Mouse (Mus musculus) midbrain, embryonic 11.5 days (tissue): Measurements from ENCODE around the gene Endou. TPM values are rescaled to one million over a fixed set of nuclear protein-coding genes. Genes with fewer than 3 reads are reported as not detected.

ENCODE experiments used
- ATAC-seq: fragments of 200-750 bp; cut with Nextera tagmentation; 2 replicates; pipeline ENCODE4 v1.8.0; 2017; ENCODE audit warnings: moderate TSS enrichment, moderate library complexity; ENCODE audit not compliant: low FRiP score
- DNase-seq: peaks from one replicate; pipeline ENCODE4 v3.0.0; 2015; ENCODE audit warnings: low spot score; ENCODE audit errors: missing footprints
- H3K27ac ChIP-seq: fragments of 300-500 bp; sonication (generic); 2 replicates; pipeline ENCODE4 v1.5.1; 2014; ENCODE audit warnings: low read depth, low read length
- H3K27me3 ChIP-seq: fragments of 300-500 bp; sonication (generic); 2 replicates; pipeline ENCODE4 v1.6.1; 2014; ENCODE audit warnings: mild to moderate bottlenecking, low read length, moderate library complexity, mixed read lengths; ENCODE audit not compliant: control insufficient read depth, insufficient read depth
- H3K36me3 ChIP-seq: fragments of 300-500 bp; sonication (generic); 2 replicates; pipeline ENCODE4 v1.6.1; 2014; ENCODE audit warnings: mild to moderate bottlenecking, low read length, moderate library complexity, mixed read lengths; ENCODE audit not compliant: control insufficient read depth, insufficient read depth
- H3K4me1 ChIP-seq: fragments of 300-500 bp; sonication (generic); 2 replicates; pipeline ENCODE4 v1.6.1; 2014; ENCODE audit warnings: low read length; ENCODE audit not compliant: control insufficient read depth, insufficient read depth
- H3K4me2 ChIP-seq: fragments of 300-500 bp; sonication (generic); 2 replicates; pipeline ENCODE4 v1.6.1; 2014; ENCODE audit warnings: mild to moderate bottlenecking, moderate library complexity
- H3K4me3 ChIP-seq: fragments of 300-500 bp; sonication (generic); 2 replicates; pipeline ENCODE4 v1.5.1; 2014; ENCODE audit warnings: low read depth, low read length
- H3K9ac ChIP-seq: fragments of 300-500 bp; sonication (generic); 2 replicates; pipeline ENCODE4 v1.6.1; 2014; ENCODE audit warnings: low read length
- H3K9me3 ChIP-seq: fragments of 300-500 bp; sonication (generic); 2 replicates; pipeline ENCODE4 v1.6.1; 2016; ENCODE audit warnings: low read length; ENCODE audit not compliant: control insufficient read depth
- WGBS: fragments of 180-500 bp; shearing (Covaris S2); extraction: QIAGEN DNeasy Blood & Tissue Kit; methylation state at CpG from one replicate; pipeline ENCODE4 v1.1.7; 2014; 5-methylcytosine and 5-hydroxymethylcytosine counted together
- polyA plus RNA-seq: library from polyadenylated mRNA; unstranded; fragments of >200 nt; fragmentation: Nextera tagmentation; extraction: Ambion mirVana; gene quantifications from 2 replicates; pipeline ENCODE4 v1.2.1, GENCODE M21; 2014

Gene Endou
- polyA plus RNA-seq, 1 experiment from 2014 or later: 0.18 TPM

DNA sequence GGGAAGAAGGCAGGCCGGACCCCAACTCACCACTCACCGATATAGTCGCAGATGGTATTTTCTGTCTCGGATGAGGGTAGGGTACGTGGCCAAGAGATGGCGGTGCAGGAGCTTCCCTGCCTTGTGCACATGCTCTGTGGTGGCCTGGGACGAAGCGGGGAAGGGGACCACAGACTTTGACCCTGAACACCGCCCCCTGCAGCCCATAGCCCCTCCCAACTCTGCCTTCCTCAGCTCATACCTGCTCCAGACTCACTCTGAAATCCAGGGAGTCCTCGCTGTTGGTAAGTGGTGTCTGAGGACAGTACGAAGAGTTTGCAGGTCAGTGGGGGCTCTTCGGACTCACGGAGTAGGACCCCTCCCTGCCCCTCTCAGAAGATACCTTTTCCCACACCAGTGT lies 30.3 kb upstream of the Endou start:
- Histone ChIP-seq H3K4me2 (no peak overlapping the region), H3K9me3 (no peaks in the 10 kb centered on the region), H3K4me3 (no peak overlapping the region), H3K27me3 (peaks cover 6% of the 10 kb centered on the region; the same call in 1 of the 2 replicates), H3K36me3 (no peaks in the 10 kb centered on the region), H3K9ac (no peak overlapping the region), H3K4me1 (peaks cover 4% of the 10 kb centered on the region), H3K27ac (no peak overlapping the region)
- DNase-seq: no peak
- ATAC-seq: no peak
- WGBS: 33% methylated on average over 13 of the region's 13 CpGs

DNA sequence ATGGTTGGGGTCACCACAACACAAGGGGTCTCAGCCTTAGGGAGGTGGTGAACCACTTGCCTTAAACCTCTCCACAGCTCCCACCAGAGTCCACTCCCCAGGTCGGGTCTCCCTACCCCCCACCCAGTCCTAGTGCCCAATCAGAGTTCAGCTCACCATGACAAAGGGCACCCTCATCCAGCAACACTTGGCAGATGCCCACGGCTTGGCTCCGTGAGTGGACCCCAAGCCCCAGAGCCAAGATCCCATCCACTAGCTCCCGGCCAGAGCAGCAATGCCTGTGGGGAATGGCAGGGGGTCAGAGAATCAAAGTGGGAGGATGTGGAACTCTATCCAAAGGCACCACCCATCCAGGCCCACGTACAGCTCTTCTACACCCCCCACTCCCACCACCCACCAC lies 29.8 kb upstream of the Endou start:
- 76% methylated on average over 5 of the region's 5 CpGs for WGBS
- ATAC-seq: no peak
- peaks cover 6% of the 10 kb centered on the region; the same call in 1 of the 2 replicates for H3K27me3 ChIP-seq
- no peak for DNase-seq
- H3K9me3 ChIP-seq: no peaks in the 10 kb centered on the region
- no peak overlapping the region for H3K4me3 ChIP-seq
- no peaks in the 10 kb centered on the region for H3K36me3 ChIP-seq
- no peaks in the 10 kb centered on the region for H3K4me1 ChIP-seq
- H3K27ac ChIP-seq: no peak overlapping the region
- no peak overlapping the region for H3K4me2 ChIP-seq
- no peak overlapping the region for H3K9ac ChIP-seq

DNA sequence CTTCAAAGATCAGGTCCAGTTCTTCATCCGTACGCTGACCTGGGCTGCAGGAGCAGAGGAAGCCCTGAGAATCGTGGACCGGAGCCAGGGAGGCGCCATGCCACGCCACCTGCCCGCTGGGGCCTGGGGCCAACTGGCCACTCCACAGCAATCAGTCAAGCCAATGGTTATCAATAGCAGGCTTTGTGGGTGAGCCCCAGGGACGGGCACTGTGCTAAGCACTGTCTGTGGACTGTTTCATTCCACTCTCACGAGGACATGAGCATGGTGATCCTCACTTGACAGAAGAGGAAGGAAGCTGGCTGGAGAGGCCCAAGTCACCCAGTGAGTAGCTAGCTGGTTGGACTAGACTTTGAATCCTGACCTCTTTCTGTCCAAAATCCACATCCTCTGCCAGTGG lies 28.9 kb upstream of the Endou start:
- no peak overlapping the region for H3K9ac ChIP-seq
- no peak overlapping the region for H3K4me2 ChIP-seq
- H3K27ac ChIP-seq: no peak overlapping the region
- H3K36me3 ChIP-seq: no peaks in the 10 kb centered on the region
- 91% methylated on average over 9 of the region's 9 CpGs for WGBS
- H3K9me3 ChIP-seq: no peaks in the 10 kb centered on the region
- no peaks in the 10 kb centered on the region; the same call in 1 of the 2 replicates for H3K27me3 ChIP-seq
- H3K4me1 ChIP-seq: no peaks in the 10 kb centered on the region
- ATAC-seq (no peak), DNase-seq (no peak)
- no peak overlapping the region for H3K4me3 ChIP-seq

DNA sequence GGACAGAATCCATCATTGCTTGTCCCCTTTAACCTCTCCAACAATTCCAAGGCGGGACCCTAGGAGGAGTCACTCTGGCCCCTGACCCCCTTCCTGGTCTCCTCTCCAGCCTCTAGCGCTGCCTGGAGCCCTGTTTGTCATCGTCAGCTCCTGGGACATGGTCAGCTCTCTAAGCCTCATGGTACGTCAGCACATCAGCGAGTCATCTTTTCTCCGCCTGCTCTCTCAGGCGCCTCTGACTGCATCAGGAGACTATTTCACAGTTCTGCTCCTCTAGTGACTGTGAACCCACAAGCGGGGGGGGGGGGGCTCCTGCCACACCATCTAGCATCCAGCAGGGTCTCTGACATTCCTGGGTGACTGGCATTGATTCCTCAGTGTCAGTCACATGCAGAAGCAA lies 24.2 kb upstream of the Endou start:
- DNase-seq (no peak), ATAC-seq (no peak)
- WGBS: 49% methylated on average over 8 of the region's 8 CpGs
- H3K4me1 ChIP-seq: no peaks in the 10 kb centered on the region; the same call in 1 of the 2 replicates
- no peak overlapping the region for H3K4me3 ChIP-seq
- H3K4me2 ChIP-seq: no peak overlapping the region
- H3K36me3 ChIP-seq: no peaks in the 10 kb centered on the region
- no peaks in the 10 kb centered on the region for H3K9me3 ChIP-seq
- H3K27me3 ChIP-seq: no peaks in the 10 kb centered on the region
- no peak overlapping the region for H3K9ac ChIP-seq
- no peak overlapping the region for H3K27ac ChIP-seq

DNA sequence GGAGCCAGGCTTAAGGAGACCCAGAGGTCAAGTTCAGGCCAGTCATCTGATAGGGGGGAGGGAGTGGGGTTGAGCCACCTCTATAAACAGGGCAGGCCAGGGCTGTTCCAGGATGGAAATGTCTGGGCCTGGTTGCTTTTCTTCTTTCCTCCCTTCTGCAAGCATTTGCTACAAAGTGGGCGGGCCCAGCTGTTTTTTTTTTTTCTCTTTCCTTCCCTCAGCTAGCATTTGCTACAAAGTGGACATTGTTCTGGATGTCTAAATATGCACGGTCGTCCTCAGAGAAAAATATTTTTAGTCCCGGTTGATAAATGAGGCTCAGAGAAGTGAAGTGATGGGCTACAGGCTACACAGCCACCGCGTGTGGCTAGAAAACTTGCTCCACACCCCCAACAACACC lies 23.3 kb upstream of the Endou start:
- H3K36me3 ChIP-seq: no peaks in the 10 kb centered on the region
- ATAC-seq (no peak), DNase-seq (no peak)
- 87% methylated on average over 6 of the region's 6 CpGs for WGBS
- no peaks in the 10 kb centered on the region; the same call in 1 of the 2 replicates for H3K4me1 ChIP-seq
- no peak overlapping the region for H3K9ac ChIP-seq
- H3K9me3 ChIP-seq: no peaks in the 10 kb centered on the region
- H3K4me3 ChIP-seq: no peak overlapping the region
- H3K27me3 ChIP-seq: no peaks in the 10 kb centered on the region
- no peak overlapping the region for H3K27ac ChIP-seq
- H3K4me2 ChIP-seq: no peak overlapping the region

DNA sequence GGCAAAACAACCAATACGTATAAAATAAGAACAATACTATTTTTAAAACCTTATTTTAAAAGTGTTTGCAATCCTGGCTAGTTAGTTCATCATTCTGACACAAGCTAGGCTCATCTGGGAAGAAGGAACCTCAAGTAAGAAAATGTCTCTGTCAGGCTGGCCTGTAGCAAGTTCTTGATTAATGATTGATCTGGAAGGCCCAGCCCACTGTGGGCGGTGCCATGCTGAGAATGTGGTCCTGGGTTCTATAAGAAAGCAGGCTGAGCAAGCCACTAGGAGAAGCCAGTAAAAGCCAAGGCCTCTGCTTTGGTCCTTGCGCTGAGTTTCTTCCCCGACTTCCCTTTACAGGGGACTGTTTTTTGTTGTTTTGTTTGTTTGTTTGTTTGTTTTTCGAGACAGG lies 21.4 kb upstream of the Endou start:
- no peak overlapping the region for H3K4me2 ChIP-seq
- H3K9ac ChIP-seq: no peak overlapping the region
- 91% methylated on average over 5 of the region's 5 CpGs for WGBS
- no peak overlapping the region for H3K4me3 ChIP-seq
- ATAC-seq (no peak), DNase-seq (no peak)
- no peaks in the 10 kb centered on the region for H3K36me3 ChIP-seq
- H3K27ac ChIP-seq: no peak overlapping the region
- no peaks in the 10 kb centered on the region for H3K9me3 ChIP-seq
- no peaks in the 10 kb centered on the region for H3K27me3 ChIP-seq
- peaks cover 5% of the 10 kb centered on the region for H3K4me1 ChIP-seq

DNA sequence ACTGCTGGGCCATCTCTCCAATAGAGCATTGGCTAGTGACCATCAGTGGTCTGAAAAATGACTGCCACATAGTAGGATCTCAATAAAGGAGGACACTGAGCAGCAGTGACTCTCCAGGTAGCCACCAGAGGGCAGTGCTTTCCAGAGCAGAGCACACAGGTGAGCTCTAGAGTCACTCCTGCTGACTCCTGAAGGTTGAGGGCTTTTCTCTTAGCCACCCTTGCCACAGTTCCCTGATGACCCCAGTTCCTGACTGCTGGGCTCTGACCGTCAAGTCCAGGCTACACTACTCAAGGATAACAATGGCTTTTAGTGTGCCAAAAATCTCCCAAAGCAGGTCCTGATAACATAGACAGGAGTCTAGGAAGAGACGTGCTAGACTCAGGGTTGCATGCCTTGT lies 20.5 kb upstream of the Endou start:
- no peak overlapping the region for H3K4me3 ChIP-seq
- H3K4me2 ChIP-seq: no peak overlapping the region
- WGBS: 91% methylated on average over 2 of the region's 2 CpGs
- H3K27ac ChIP-seq: no peak overlapping the region
- ATAC-seq (no peak), DNase-seq (no peak)
- peaks cover 5% of the 10 kb centered on the region for H3K4me1 ChIP-seq
- H3K9me3 ChIP-seq: no peaks in the 10 kb centered on the region
- no peaks in the 10 kb centered on the region for H3K36me3 ChIP-seq
- no peaks in the 10 kb centered on the region for H3K27me3 ChIP-seq
- H3K9ac ChIP-seq: no peak overlapping the region

DNA sequence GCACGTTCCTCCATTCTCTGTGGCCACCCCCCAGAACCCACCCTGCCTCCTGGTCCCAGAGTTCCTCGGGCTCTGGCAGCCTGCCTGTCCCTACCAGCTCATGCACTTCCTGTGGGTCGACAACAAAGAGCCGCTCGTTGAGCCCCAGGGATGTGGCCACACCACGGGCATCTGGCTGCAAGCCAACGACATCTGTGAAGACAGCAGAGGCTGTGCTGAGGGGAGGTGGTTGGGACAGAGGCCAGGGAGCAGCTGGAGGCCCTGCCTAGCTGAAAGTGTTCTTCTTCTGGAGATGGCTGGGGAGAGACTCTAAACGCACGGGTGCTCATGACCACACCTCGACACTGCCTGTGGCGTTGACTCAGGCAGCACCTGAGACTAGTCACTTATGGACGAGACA lies 19.6 kb upstream of the Endou start:
- Histone ChIP-seq H3K4me3 (no peak overlapping the region), H3K27me3 (no peaks in the 10 kb centered on the region), H3K9me3 (no peaks in the 10 kb centered on the region), H3K4me2 (no peak overlapping the region), H3K36me3 (no peaks in the 10 kb centered on the region), H3K27ac (no peak overlapping the region), H3K9ac (no peak overlapping the region), H3K4me1 (peaks cover 5% of the 10 kb centered on the region)
- WGBS: 62% methylated on average over 12 of the region's 12 CpGs
- ATAC-seq (peak; percentile 54; the same call in 1 of the 2 replicates), DNase-seq (no peak)

DNA sequence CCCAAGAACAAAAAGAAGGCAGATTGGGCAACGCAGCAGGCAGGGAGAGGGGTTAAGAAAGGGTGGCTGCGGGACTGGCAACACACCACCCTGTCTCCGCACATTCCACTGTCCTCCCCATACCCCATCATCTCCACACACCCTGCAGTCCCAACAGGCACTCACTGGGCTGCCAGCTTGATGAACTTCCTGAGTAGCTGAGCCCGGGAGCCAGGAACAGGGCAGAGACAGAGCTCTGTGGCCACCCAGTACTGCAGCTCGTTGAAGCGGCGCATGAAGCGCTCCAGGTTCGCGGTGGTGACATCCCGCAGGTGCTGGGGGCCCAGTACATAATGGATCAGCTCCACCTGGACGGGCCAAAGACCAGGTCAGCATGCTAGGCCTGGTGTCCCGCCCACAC lies 18.7 kb upstream of the Endou start:
- Histone ChIP-seq H3K4me2 (no peak overlapping the region), H3K4me3 (no peak overlapping the region), H3K9ac (no peak overlapping the region), H3K4me1 (peaks cover 5% of the 10 kb centered on the region), H3K9me3 (no peaks in the 10 kb centered on the region), H3K36me3 (no peaks in the 10 kb centered on the region), H3K27ac (no peak overlapping the region), H3K27me3 (no peaks in the 10 kb centered on the region)
- 90% methylated on average over 13 of the region's 13 CpGs for WGBS
- DNase-seq: no peak
- no peak for ATAC-seq

DNA sequence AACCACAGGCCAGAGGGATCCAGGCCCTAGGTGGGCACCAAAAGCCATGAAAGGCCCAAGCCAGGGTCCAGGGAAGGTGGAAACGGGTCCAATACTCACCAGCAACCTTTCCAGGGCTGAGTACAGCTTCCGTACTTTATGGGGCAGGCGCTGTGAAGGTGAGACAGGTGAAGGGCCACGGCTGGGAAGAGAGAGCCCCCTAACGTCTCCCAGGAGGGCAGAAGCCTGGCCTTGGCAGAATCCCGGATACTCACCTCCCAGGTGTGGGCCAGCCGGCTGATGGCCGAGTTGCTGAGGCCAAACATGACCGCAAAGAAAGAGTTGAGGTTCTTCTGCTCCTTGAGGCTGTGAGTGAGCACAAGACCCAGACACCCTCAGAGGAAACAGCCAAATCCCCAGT lies 18.3 kb upstream of the Endou start:
- ATAC-seq: no peak
- H3K27ac ChIP-seq: no peak overlapping the region

More for the DNA sequence above, 18.3 kb upstream of the Endou start:
- WGBS: 89% methylated on average over 9 of the region's 9 CpGs
- no peak for DNase-seq
- no peaks in the 10 kb centered on the region for H3K27me3 ChIP-seq
- no peak overlapping the region for H3K9ac ChIP-seq
- no peaks in the 10 kb centered on the region for H3K36me3 ChIP-seq
- no peaks in the 10 kb centered on the region for H3K9me3 ChIP-seq
- no peak overlapping the region for H3K4me2 ChIP-seq
- H3K4me1 ChIP-seq: peaks cover 5% of the 10 kb centered on the region
- H3K4me3 ChIP-seq: no peak overlapping the region
